Mouse (Mus musculus) brain, adult 10 weeks (tissue): ENCODE results near the gene Lrrc73. TPM values are rescaled to one million over a fixed set of nuclear protein-coding genes. Genes with fewer than 3 reads are reported as not detected.

Source experiments
- polyA plus RNA-seq: library from polyadenylated mRNA; stranded (reverse); fragments of 350-450 nt; fragmentation: Illumina TruSeq; extraction: RNeasy Lipid Tissue Mini Kit (QIAGEN cat#74804); gene quantifications from one replicate; pipeline ENCODE4 v1.2.3, GENCODE M21; 2015; ENCODE audit warnings: low read depth, low replicate concordance

The Lrrc73 gene
- polyA plus RNA-seq = 44.4 TPM

DNA sequence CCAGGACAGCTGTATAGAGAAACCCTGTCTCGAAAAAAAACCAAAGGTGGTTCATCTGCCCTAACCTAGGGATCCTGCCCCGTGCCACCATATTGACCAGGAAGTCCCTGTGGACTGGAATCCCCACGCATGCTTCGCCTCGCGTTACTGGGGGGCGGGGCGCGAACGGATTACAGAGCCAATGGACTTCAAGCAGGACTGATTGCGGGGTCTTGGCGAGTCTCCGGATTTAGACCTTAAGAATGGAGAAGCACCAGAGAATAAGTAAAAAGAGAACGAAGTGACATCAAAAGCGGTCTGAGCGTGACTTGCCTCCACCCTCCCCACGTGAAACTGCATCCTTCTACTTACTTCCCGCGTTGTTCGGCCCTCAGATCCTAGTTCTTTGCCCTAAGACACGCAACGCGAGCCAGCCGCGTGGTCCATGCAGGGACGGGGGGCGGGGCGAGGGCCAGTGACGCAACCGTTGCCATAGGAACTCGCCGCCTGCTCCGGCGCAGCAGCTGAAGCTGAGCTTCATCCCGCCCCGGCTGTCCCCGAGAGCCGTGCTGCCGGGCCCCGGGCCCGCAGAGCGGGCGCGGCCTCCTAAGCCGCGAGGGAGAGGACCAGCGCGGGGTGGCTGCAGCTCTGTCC, at the start of gene Lrrc73:
Gene Lrrc73, plus strand, starts transcription at position 80 of the 633 bp plus-strand sequence.

DNA sequence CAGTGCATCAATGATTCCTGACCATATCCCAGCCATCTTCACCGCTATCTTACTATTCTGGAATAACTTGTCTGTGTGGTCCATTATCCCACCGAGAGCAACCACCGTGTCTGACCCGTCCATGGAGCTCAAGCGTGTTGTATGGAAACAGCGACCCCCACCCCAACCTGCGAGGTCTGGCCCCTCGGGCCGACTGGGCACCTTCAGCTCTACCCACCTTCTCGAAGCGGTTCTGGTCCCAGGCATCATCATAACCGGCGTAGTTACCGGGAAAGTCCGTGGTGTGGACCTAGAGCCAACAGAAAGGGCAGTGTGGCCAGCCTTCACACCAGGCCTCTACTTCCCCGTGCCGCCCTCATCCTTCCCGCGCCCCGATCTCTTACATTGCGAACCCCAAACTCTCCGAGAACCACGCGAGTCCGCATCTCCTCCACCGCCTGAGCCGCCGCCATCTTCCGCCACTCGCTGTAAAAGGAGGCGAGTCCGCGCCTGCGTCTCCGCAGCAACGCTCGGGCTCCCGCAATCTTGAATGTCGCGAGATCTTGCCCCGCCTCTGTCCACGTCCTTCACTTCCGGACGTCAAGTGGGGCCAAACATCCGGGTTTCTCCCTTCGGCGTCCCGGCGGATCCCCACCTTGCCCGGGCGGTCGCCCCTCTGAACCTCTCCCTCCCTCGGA, 5.7 kb upstream of the Lrrc73 start, which contains the start of the genes Polr1c and Yipf3:
Gene Polr1c, minus strand, starts transcription at position 543 of the 677 bp plus-strand sequence.
Gene Yipf3, plus strand, starts transcription at position 569 of the 677 bp plus-strand sequence.

DNA sequence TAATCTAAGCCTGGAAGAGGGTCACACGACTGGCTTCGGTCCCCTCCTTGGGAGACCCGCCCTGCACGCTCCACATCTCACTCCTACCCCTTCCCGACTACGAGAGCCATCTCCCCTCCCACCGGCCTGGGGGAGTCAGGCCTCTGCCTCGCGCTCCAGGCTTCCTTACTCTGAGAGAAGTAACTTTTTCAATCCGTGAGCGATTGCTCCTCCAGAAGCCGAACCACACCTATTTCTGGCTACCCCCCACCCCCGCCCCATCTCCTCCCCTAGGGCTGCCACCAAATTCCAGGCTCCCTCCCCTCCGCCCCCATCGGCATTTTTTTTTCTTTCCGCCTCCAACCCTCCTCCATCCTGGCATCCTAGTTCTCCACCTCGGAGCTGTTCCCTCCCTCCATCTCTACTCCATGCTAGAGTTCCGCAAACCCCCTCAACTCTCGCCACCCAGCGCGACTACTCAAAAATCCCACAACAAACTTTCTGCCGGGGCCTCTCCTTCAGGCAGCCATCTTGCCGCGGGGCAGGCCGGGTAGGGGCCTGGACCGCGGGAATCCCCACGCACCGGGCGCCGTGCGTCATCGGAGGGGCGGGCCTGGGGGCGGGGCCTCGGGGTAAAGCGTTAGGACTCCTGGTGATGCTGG, 29.3 kb downstream of the Lrrc73 start, which contains the start of gene Tjap1:
Gene Tjap1, minus strand, starts transcription at position 544 of the 641 bp plus-strand sequence.

DNA sequence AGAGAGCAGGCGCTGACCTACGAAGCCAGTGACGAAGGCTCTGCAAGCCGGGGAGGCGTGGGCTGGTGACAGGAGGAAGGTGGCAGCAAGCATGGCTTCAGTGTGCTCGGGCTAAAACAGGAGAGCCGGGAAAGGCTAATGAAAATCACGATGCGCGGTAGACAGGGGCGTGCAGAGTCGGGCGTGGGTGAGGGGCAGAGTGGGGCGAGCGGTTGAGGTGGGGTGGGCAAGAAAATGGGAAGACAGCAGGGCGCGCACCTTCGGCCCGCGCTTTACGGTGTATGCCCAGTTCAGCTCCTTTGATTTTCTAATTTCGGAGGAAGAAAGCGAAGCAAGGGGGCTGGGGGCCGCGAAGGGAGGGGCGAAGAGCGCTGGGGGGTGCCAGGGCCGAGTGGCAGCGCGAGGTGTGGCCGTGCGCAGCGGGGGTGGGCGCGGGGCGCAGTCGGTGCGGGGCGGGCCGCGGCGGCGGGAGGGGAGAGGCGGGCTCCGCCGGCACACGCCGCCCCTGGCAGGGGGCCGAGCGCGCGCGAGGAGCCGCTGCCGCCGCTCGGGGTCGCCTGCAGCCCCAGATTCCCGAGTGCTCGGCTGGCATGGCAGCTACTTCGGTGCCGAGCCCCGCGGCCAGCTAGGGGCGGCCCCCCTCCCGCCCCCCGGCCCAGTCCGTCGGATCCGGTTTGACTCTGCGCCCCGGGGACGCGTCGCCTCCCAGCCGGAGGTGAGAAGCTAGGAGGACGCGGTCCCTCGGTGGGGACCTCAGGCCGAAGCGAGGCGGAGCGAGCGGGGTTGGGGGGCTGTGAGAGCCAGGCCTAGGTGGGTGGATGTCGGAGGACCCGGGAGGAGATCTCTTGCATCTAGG, 44.3 kb downstream of the Lrrc73 start, which contains the start of gene Dlk2:
Gene Dlk2, plus strand, starts transcription at position 58 of the 856 bp plus-strand sequence.

Other genes with a start within 250 kb of the Lrrc73 start
- gene Vegfa, start 221.2 kb upstream of the Lrrc73 start, polyA plus RNA-seq = 101 TPM
- gene Mrps18a, start 142.5 kb upstream of the Lrrc73 start, polyA plus RNA-seq = 130 TPM
- 23.4 TPM for gene Rsph9, start 109.3 kb upstream of the Lrrc73 start, polyA plus RNA-seq
- 16.5 TPM for gene Mad2l1bp, start 100.0 kb upstream of the Lrrc73 start, polyA plus RNA-seq
- gene Gtpbp2, start 92.5 kb upstream of the Lrrc73 start, polyA plus RNA-seq = 86.9 TPM
- gene Polh, start 50.9 kb upstream of the Lrrc73 start, polyA plus RNA-seq = 3.9 TPM
- gene Xpo5, start 50.7 kb upstream of the Lrrc73 start, polyA plus RNA-seq = 28.6 TPM
- gene Polr1c, start 5.5 kb upstream of the Lrrc73 start, polyA plus RNA-seq = 41.5 TPM
- 66.5 TPM for gene Yipf3, start 5.5 kb upstream of the Lrrc73 start, polyA plus RNA-seq
- gene Tjap1, start 29.5 kb downstream of the Lrrc73 start, polyA plus RNA-seq = 31.4 TPM
- 36.9 TPM for gene Dlk2, start 43.9 kb downstream of the Lrrc73 start, polyA plus RNA-seq
- 5.0 TPM for gene Abcc10, start 74.8 kb downstream of the Lrrc73 start, polyA plus RNA-seq
- 30.7 TPM for gene Zfp318, start 130.2 kb downstream of the Lrrc73 start, polyA plus RNA-seq
- 2.9 TPM for gene Crip3, start 175.4 kb downstream of the Lrrc73 start, polyA plus RNA-seq
- not detected for gene Slc22a7, start 184.9 kb downstream of the Lrrc73 start, polyA plus RNA-seq
- 47.4 TPM for gene Ttbk1, start 234.1 kb downstream of the Lrrc73 start, polyA plus RNA-seq
- gene Dnph1, start 243.2 kb downstream of the Lrrc73 start, polyA plus RNA-seq = 5.6 TPM